Mouse (Mus musculus): ENCODE data around the gene Sema7a. TPM values are rescaled to one million over a fixed set of nuclear protein-coding genes. Genes with fewer than 3 reads are reported as not detected.

Gene Sema7a
- polyA plus RNA-seq, 1 experiment from 2014 or later, result 0.27 TPM

DNA sequence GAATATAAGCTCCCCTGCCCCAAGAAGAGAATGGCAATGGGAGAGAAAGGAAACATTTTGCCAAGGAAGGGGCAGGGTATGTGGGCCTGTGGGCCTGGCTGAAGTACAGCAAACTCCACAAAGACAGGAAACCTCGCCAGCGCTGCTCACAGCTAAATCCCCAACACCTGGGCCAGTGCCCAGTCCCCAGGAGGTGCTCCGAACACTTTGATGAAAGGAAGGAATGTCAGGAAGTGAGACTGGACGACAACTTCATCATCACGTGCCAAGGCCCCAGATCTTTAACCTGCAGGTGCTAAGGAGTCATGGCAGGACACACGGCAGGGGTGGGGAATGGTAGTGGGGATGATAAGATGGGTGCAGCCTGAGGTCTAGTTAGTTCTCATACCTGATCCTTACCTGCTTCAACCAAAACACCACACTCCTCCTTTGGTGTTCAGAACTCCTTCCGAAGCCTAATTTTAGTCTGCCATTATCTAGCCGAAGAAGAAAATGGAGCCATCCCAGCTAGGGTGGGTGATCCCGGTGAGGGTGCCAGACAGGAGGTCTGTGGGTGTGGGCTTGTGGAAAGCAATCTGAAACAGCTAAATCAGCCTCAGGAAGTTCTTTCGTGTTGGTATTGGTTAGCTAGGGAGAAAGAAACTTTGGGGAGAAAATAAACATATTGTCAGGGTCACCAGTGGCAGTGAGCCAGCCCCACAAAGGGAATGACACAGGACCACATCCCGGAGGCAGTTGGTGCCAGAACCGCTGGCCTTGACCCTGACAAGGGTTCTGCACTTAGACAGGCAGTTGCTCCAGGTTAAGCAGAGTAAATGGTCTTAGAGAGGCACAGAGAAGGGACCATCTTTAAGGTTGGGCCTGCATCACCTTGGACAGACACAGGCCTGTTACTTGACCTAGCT is 25.6 kb downstream of the Sema7a start:
- Histone ChIP-seq H3K9me3 (replicated peaks) (no peaks in the 10 kb centered on the region), H3K36me3 (0 out of 2 replicates have a peak, but pooled peaks cover 4% of the 10 kb centered on the region), H3K4me1 (peaks cover 34% of the 10 kb centered on the region), H3K27ac (replicated peaks) (no peak overlapping the region), H3K27me3 (ENCODE audit: low read depth, poor library complexity, severe bottlenecking) (no peaks in the 10 kb centered on the region), H3K4me3 (no peak overlapping the region)
- DNase-seq (ENCODE audit: low spot score), result no peak
- WGBS, result 79% methylated on average over 12 of the region's 12 CpGs

DNA sequence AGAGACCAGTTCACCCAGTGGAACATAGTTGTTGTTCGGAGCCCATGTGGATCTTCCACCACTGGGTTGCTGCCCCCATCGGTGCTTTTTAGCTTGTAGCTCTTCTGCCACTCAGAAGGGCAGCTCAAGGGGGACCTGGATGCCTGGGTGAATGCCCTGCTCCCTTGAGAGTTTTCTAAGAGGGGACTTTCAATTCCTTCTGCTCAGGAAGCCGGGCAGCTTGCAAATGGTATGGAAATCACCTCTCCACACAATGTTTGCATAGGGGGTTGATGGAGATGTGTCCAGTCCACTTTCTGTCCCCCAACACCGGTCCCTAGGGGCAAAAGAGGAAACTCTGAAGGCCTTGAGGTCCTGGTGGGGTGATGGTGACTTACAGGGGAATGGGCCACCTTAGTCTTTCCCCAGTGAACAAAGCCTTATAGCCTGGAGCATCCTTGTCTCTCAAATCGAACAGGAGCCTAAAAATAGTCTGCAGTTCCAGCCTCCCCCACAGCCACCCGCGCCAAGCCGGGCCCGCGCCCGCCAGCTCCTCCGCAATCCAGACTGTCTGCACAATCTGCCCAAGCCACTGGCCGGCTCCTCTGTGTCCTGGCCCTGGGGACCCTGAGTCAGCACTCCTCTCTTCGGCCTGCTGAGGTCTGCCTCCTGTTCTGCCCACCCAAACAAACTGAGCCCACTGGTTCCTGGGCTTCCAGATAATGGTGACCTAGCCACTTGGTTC is 27.5 kb downstream of the Sema7a start:
- no peak for DNase-seq (ENCODE audit: low spot score)
- WGBS, result 88% methylated on average over 14 of the region's 14 CpGs
- H3K4me3 ChIP-seq, result no peak overlapping the region
- H3K27ac ChIP-seq (replicated peaks), result 0 out of 2 replicates have a peak overlapping the region, but pooled peaks have one; percentile 13
- peaks cover 26% of the 10 kb centered on the region for H3K4me1 ChIP-seq
- H3K27me3 ChIP-seq (ENCODE audit: low read depth, poor library complexity, severe bottlenecking), result no peaks in the 10 kb centered on the region
- no peaks in the 10 kb centered on the region for H3K9me3 ChIP-seq (replicated peaks)
- no peaks in the 10 kb centered on the region for H3K36me3 ChIP-seq

DNA sequence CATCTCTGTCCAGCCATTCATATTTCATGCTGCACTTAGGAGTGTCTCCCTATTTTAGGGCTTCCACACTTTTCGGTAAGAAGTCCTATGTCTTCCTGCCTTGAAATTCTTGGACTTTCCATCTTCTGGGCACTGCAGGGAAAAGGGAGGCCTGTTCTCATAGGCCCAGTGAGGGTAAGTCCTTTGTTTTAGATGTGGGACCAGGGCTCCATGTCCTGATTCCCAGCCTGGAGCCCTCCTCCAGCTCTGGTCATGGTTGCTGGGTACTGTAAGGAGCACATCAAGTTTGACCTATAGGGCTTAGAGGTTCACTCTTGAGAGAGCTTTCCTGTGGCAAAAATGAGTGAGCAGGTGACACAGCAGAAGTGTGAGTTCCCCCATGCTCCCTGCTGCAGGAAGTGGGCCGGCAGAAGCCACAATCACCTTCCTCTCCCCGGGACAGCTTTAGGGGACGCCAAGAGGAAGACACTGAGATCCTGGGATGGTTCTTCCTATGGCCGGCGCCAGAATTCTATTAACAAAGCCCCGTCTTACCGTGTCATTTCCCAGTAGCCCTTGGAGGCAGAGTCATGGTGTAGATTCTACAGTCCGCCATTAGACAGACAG is 28.4 kb downstream of the Sema7a start:
- H3K27ac ChIP-seq (replicated peaks), result 0 out of 2 replicates have a peak overlapping the region, but pooled peaks have one; percentile 9
- no peak for DNase-seq (ENCODE audit: low spot score)
- no peaks in the 10 kb centered on the region for H3K9me3 ChIP-seq (replicated peaks)
- H3K4me3 ChIP-seq, result no peak overlapping the region
- no peaks in the 10 kb centered on the region for H3K36me3 ChIP-seq
- no peaks in the 10 kb centered on the region for H3K27me3 ChIP-seq (ENCODE audit: low read depth, poor library complexity, severe bottlenecking)
- H3K4me1 ChIP-seq, result peaks cover 34% of the 10 kb centered on the region
- 91% methylated on average over 9 of the region's 9 CpGs for WGBS

DNA sequence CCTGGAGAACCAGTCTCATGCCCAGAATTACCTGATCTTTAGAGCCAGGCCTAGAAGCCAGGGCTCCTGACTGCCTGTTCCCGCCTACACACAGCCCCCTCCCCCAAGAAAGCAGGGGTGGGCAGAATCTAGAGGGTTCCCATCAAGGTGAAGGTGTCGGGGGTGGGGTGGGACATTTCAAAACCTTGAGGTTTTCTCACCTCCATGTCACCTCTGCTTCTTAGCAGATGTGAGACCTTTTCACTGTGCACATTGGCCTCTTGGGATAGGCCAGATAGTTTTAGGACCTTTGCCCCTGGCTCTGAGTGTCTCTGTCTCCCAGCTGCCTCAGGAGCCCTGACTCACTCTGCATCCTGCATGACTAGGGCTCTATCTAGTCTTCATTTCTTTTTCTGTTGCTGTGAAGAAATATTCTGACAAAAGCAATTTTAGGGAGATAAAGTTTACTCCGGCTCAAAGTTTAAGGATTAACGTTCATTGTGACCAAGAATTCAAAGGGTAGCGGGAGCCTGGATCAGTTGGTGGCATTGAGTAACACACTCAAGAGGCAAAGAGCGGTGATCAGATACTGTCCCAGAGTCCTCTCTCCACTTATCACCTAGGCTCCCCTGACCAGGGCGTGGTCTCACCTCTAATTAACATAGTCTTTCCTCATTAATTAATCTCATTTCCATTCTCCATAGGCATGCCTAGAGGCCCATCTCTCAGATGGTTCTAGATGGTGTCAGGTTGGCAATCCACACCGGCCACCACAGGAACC is 29.1 kb downstream of the Sema7a start:
- H3K9me3 ChIP-seq (replicated peaks), result no peaks in the 10 kb centered on the region
- 0 out of 2 replicates have a peak overlapping the region, but pooled peaks have one; percentile 9 for H3K27ac ChIP-seq (replicated peaks)
- H3K27me3 ChIP-seq (ENCODE audit: low read depth, poor library complexity, severe bottlenecking), result no peaks in the 10 kb centered on the region
- no peak for DNase-seq (ENCODE audit: low spot score)
- 88% methylated on average over 8 of the region's 8 CpGs for WGBS
- H3K4me3 ChIP-seq, result no peak overlapping the region
- no peaks in the 10 kb centered on the region for H3K36me3 ChIP-seq
- peaks cover 30% of the 10 kb centered on the region for H3K4me1 ChIP-seq

DNA sequence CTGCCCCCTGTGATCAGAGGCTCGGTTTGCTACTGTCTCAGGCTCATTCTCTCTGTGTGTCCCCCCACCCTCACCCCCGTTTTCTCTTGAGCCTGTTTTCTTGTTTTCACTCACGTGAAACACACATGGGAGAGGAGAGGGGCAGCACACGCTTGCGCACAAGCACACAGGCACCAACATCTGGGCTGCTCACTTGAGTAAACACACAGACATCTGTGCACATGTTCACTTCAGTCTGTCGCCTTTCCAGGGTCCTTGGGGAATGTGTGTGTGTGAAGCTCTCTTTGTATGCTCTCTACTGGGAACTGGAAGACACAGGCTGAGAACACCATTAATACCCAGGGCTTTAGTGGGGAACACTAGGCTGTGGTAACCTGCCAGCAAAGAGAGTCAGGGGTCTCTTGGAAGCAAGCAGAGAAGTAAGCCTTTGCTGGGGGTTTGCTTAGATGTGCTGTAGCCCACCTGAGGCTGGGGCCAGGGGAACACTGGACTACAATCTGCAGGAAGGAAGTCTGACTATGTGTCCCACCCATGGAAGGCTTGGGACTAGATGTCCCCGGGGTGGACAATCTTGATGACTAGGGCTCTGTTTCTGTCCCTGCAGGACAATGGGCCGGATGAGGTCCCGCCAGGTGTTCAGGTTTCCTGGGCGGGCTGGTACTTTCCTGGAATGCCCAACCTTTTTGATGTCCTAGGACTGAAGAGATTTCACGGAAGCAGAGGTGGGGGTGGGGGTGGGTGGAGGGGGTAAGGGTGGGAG is 30.0 kb downstream of the Sema7a start:
- Histone ChIP-seq H3K9me3 (replicated peaks) (no peaks in the 10 kb centered on the region), H3K4me1 (peaks cover 20% of the 10 kb centered on the region), H3K4me3 (no peak overlapping the region), H3K27me3 (ENCODE audit: low read depth, poor library complexity, severe bottlenecking) (no peaks in the 10 kb centered on the region), H3K27ac (replicated peaks) (0 out of 2 replicates have a peak overlapping the region, but pooled peaks have one; percentile 15), H3K36me3 (no peaks in the 10 kb centered on the region)
- DNase-seq (ENCODE audit: low spot score), result no peak
- 79% methylated on average over 11 of the region's 11 CpGs for WGBS

DNA sequence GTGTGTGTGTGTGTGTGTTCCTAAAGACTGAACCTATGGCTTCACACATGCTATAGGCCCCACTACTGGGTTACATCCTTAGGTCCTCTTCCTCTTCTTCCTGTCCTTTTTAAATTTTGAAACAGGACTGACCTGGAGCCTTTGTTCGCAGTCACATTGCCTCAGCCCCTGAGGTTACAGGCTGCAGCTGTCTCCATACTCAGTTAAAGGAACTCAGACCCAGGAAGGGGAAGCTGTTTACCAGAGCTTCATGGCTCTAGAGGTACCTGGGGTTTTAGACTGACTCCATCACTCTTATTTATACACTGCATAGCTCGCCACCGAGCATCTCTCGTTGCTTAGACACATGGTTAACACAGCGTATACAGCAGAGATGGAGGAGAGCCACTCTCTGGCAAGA is 31.5 kb downstream of the Sema7a start:
- Histone ChIP-seq H3K4me3 (no peak overlapping the region), H3K9me3 (replicated peaks) (no peaks in the 10 kb centered on the region), H3K36me3 (no peaks in the 10 kb centered on the region), H3K4me1 (peaks cover 20% of the 10 kb centered on the region), H3K27ac (replicated peaks) (peak overlapping the region; percentile 38; the same call in 1 of the 2 replicates), H3K27me3 (ENCODE audit: low read depth, poor library complexity, severe bottlenecking) (no peaks in the 10 kb centered on the region)
- DNase-seq (ENCODE audit: low spot score), result no peak
- 97% methylated on average over 5 of the region's 5 CpGs for WGBS

DNA sequence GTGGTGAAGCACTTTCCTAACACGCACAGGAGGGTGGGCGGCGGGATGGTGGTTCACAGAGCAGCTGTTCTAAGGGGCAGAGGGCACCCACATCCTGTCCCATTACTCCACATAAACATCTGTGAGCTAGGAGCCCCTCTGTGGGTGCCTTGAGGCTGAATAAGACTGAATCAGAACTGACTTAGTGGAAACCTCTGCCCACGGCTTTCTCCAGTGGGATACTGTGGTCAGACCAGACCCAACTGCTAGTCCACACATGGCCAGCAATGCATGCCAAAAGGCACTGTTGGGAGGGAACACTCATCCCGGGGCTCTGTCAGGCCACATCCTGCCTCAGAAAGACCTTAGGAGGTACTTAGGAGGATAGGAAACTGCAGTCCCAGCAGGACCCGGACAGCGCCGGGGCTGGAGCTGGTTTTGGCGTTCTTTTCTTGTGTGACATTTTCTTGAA is 32.3 kb downstream of the Sema7a start:
- DNase-seq (ENCODE audit: low spot score), result no peak
- 74% methylated on average over 9 of the region's 9 CpGs for WGBS
- H3K27ac ChIP-seq (replicated peaks), result peak overlapping the region; percentile 38; the same call in 1 of the 2 replicates

DNA sequence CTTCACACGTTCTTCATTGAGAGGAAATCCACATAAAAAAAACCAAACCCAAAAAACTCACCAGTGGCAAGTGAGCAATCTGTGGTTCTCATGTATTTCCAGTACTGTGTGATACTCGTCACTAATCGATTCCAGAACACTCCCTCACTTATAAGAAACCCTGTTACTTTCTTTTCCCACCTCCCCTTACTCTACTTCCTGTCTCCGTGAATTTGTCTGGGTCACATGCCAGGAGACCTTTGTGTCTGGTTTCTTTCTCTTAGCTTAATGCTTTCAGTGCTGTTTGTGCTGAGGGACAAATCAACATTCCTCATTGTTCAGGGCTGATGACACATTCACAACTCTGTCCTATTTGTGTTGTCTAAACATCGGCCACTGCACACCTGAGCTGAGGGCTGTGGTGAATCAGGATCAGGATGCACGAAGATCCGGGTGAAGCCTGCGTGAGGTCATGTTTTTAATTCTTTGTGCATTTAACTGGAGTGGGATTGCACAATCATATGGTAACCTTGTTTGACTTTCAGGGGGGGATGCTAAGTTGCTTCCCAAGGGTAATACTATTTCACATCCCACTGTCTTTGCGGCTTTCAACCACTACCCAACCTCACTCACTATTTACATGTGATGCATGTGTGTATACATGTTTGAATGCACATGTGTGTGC is 33.0 kb downstream of the Sema7a start:
- no peaks in the 10 kb centered on the region for H3K36me3 ChIP-seq
- H3K27me3 ChIP-seq (ENCODE audit: low read depth, poor library complexity, severe bottlenecking), result no peaks in the 10 kb centered on the region
- WGBS, result 75% methylated on average over 9 of the region's 9 CpGs
- H3K27ac ChIP-seq (replicated peaks), result 0 out of 2 replicates have a peak overlapping the region, but pooled peaks have one; percentile 38
- H3K4me3 ChIP-seq, result no peak overlapping the region
- H3K4me1 ChIP-seq, result peaks cover 15% of the 10 kb centered on the region
- no peak for DNase-seq (ENCODE audit: low spot score)
- 0 out of 2 replicates have a peak, but pooled peaks cover 3% of the 10 kb centered on the region for H3K9me3 ChIP-seq (replicated peaks)

More for the DNA sequence above, 32.3 kb downstream of the Sema7a start:
- Histone ChIP-seq H3K36me3 (no peaks in the 10 kb centered on the region), H3K9me3 (replicated peaks) (no peaks in the 10 kb centered on the region), H3K27me3 (ENCODE audit: low read depth, poor library complexity, severe bottlenecking) (no peaks in the 10 kb centered on the region), H3K4me1 (peaks cover 20% of the 10 kb centered on the region), H3K4me3 (no peak overlapping the region)

DNA sequence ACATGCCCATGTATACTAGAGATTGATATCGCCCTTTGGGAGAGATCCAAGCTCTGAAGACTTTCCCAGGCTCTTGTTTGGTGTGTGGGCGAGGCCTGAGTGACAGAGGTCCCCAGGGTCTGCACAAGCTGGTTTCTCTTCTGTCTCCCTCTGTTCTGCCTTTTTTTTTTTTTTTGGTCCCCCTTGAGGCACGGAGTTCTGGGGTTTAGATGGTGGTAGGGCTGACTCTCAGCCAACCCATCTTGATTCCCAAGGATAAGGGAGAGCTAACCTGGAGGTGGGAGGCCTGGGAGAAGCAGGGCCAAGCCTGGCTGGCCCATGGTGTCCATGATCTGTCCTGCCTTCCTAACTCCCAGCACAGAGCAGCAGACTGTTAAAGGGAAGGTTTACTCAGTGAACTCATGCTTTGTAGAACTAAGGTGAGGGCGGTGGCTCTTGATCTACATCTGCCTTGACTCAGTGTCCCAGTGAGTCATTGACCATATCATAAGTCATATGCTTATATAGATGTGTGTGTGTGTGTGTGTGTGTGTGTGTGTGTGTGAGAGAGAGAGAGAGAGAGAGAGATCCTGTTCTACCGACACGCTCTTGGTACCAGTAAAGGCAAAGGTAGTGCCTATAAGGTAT is 33.6 kb downstream of the Sema7a start:
- Histone ChIP-seq H3K36me3 (no peaks in the 10 kb centered on the region), H3K9me3 (replicated peaks) (0 out of 2 replicates have a peak, but pooled peaks cover 3% of the 10 kb centered on the region), H3K4me3 (no peak overlapping the region), H3K27me3 (ENCODE audit: low read depth, poor library complexity, severe bottlenecking) (no peaks in the 10 kb centered on the region), H3K27ac (replicated peaks) (no peak overlapping the region), H3K4me1 (peaks cover 15% of the 10 kb centered on the region; the same call in 1 of the 2 replicates)
- DNase-seq (ENCODE audit: low spot score), result no peak
- 82% methylated on average over 6 of the region's 6 CpGs for WGBS

DNA sequence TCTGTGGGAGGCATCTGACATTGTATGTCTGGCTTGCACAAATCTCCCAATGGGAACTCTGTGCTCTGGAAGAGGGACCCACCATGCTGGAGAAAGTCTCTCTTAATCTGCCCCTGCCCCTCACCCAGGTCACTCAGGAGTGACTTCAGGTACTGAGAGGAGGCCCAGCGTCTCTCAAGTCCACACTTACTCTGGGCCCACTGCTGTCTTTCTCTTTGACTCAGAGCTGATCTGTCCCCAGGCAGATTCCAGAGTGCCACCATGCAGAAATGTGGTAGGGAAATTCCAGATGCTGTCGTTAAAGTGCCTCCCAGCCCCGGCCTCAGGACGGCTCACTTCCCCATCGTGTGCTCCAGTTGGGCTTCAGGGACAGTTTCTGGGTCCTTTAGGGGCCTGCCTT is 34.3 kb downstream of the Sema7a start:
- Histone ChIP-seq H3K36me3 (no peaks in the 10 kb centered on the region), H3K9me3 (replicated peaks) (0 out of 2 replicates have a peak, but pooled peaks cover 3% of the 10 kb centered on the region), H3K4me3 (no peak overlapping the region), H3K4me1 (peaks cover 15% of the 10 kb centered on the region; the same call in 1 of the 2 replicates), H3K27me3 (ENCODE audit: low read depth, poor library complexity, severe bottlenecking) (no peaks in the 10 kb centered on the region), H3K27ac (replicated peaks) (no peak overlapping the region)
- DNase-seq (ENCODE audit: low spot score), result no peak
- WGBS, result 83% methylated on average over 5 of the region's 5 CpGs

All from midbrain, embryonic 10.5 days (tissue).